Mouse (Mus musculus): ENCODE data around the gene Fsd1. TPM values are rescaled to one million over a fixed set of nuclear protein-coding genes. Genes with fewer than 3 reads are reported as not detected.
"Not testable (repeated sequence)": the region's sequence is repeated elsewhere in the genome, so short reads cannot be mapped to it uniquely, and the experiment has no call there.

Gene Fsd1
- total RNA-seq (2021), result 1.5 and 2.2 TPM in 2 replicates
- long read RNA-seq, partial matches to known transcripts, result 2 of 6 reads
- long read RNA-seq, other reads (novel, unspliced or antisense), result 1 of 6 reads

- peak; percentile 52 for DNase-seq
These were observed at the start of gene Fsd1 for GRCm38 (mm10) chr17:55986030-55986961. TSS of gene Fsd1 (plus strand) at chr17:55986509.

GRCm38 (mm10) chr17:55944387-55944865 is 41.9 kb upstream of the Fsd1 start:
- DNase-seq, result not testable (repeated sequence)

- DNase-seq, result peak; percentile 90
These were observed 41.2 kb upstream of the Fsd1 start for GRCm38 (mm10) chr17:55944866-55945682.

DNA sequence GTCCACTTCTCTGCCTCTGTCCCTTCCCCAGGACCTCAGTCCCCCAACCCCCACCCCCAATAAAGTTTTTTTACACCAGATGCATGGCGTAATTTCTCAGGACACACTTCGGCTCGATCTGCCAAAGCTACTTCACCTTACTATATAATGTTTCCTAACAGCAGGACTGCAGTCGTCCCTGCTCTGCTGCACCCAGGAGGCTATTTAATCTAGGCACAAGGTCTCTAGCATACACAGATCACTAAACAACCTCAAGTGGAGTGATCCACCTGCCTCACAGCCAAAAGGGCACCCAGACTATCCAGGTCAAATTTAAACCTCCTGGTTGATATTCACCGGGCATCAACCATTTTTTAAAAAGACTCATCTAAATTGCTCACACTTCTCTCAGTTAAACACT is 40.6 kb upstream of the Fsd1 start:
- no peak for DNase-seq

- no peak for DNase-seq
These were observed 37.7 kb upstream of the Fsd1 start for GRCm38 (mm10) chr17:55948647-55949046.

DNA sequence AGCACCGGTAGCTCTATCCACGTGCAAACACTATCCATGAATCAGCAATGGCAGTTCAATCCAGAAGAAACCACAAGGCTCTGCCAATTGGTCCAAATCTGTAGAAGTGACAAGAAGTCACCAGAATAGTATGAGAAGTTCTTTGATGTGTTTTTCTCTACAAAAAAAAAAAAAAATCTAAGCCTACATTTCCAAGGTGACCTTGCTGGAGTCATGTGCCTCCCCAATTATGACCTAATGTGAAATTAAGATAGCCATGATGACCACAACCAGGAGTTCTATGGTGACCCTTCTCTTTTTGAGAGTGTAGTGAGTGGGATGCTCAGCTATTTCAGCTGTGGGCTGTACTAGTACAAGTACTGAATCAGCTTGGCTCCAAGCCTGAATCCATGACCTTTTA is 36.9 kb upstream of the Fsd1 start, which contains the start of gene Zfp119b:
Gene Zfp119b (minus strand): TSS at position 101 of the 400 bp plus-strand sequence.
- DNase-seq, result no peak

DNA sequence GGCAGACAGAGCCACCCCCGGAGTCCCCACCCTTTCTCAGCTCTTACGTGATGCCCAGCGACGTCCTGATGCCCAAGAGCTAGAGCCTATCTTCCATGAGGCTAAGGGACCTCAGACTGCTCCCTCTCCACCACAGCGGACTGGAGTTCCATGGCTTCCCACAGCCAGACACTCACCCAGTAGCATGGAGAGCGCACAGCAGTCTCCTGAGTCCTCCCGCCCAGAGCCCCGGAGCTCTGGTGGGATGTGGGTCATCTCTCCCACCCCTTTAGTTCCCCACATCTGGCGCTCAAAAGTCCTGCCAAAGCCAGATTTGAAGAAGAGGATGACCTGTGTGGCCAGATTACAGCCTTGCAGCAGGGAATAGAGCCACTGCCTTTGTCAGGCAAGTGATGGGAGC is 35.7 kb upstream of the Fsd1 start:
- no peak for DNase-seq

- DNase-seq, result no peak
These were observed 34.3 kb upstream of the Fsd1 start for GRCm38 (mm10) chr17:55952041-55952440.

DNA sequence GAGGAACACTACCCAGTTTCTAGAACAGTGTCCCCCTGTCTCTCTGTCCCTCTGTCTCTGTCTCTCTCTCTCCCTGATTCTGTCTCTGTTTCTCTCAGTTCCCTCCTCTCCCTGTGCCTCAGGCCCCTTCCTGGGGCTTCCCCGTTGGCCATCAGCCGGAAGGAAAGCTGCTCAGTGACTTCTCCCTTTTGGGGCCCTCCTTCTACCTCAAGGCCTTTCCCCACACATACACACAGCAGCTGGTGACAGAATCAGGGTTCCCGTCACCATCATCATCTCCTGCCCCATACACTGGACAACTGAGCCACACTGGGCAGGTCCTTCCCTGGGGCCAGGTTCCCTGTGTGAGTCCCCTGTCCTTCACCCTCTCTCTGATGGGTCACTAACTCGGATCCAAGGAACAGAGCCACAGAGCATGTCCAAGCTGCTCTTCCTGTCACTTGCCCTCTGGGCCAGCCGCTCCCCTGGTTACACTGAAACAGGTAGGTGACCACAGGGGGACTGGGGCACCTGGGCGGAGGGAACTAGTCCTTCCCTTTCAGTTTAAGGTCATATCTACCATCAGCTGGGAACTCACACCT is 33.8 kb upstream of the Fsd1 start, which contains the start of gene Ebi3:
Gene Ebi3 (plus strand): TSS at position 194 of the 581 bp plus-strand sequence.
- DNase-seq, result no peak

- no peak for DNase-seq
These were observed 32.6 kb upstream of the Fsd1 start for GRCm38 (mm10) chr17:55953751-55954150.

- no peak for DNase-seq
These were observed 32.1 kb upstream of the Fsd1 start for GRCm38 (mm10) chr17:55954229-55954628.

- peak; percentile 66 for DNase-seq
These were observed 30.2 kb upstream of the Fsd1 start for GRCm38 (mm10) chr17:55956129-55956528.

DNA sequence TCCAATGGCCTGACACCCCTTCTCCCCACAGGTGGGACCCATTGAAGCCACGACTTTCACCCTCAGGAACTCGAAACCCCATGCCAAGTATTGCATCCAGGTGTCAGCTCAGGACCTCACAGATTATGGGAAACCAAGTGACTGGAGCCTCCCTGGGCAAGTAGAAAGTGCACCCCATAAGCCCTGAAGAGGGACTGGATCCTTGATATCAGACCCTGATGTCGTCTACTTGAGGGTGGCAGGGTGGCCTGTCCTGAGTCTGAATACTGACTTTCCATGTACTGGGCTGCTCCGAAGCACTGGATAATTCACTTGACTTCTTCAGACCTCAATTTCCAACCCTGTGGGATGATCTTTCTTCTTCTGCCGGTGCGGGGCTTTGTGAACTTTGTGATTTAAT is 29.7 kb upstream of the Fsd1 start:
- DNase-seq, result no peak

GRCm38 (mm10) chr17:55957168-55957567 is 29.1 kb upstream of the Fsd1 start:
- DNase-seq, result peak; percentile 81

DNA sequence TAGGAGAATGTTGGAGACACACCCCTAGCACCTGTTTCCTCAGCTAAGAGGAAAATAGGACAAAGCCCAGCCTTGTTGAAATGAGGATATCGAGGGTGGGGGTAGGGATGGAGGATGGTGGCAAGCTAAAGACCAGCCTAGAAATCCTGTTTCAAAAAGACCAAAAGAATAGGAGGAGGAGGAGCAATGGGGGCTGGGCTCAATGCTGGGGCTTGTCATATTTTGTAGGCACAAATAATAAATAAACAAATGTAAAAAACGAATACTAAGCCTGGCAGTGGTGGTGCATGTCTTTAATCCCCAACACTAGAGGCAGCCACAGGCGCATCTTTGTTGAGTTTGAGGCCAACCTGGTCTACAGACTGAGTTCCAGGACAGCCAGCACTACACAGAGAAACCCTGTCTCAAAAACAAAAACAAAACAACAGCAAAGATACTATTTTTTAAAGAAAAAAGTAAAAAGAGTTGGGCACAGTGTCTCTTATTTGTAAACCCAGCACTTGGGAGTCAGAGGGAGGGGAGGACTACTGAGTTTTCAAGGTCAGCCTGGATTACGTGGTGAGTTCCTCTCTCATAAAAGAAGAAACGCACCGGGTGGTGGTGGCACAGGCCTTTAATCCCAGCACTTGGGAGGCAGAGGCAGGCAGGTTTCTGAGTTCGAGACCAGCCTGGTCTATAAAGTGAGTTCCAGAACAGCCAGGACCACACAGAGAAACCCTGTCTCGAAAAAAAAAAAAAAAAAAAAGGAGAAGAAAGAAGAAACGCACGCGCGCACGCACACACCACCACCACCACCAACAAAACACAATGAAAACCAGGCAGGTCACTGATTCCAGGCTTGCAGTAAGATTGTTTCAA is 28.4 kb upstream of the Fsd1 start:
- DNase-seq, result no peak

GRCm38 (mm10) chr17:55958584-55958886 is 27.8 kb upstream of the Fsd1 start:
- DNase-seq, result no peak

GRCm38 (mm10) chr17:55958918-55959728 is 27.2 kb upstream of the Fsd1 start, which contains the start of gene Yju2:
TSS of gene Yju2 (plus strand) at chr17:55959099.
- DNase-seq, result peak; percentile 86

DNA sequence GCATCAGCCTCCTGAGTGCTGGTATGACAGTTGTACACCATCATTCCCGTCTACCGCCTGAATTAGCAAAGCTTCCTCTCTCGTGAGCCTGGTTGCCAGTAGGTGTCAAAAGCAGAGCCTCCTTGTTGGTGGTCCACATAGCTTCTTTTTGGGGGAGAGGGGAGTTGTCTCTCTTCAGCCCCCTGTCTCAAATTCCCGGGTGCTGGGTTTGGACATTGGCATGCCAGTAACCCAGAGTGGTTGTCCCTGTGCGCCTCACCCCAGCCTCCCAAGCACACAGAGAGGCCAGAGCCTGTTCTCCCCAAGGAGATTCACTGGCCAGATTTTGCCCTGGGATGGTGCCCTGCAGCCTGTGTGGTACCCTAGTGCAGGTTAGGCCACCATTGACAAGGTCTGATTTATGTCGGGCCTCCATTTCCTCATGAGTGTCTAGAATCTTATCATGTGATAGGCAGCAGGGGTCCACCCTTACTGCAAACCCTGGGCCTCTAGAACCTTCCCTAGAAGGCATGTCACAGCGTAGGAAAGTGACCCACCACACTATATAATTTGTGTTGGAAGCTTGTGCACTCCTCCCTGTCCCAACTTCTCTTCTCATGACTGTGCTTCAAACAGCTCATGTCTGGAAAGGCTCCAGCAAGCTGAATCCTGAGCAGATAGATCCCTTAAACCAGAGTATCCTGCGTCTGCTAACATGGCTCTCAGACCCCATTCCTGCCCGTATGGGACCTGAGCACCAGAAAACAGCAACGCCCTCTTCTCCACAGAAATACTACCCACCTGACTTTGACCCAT is 26.2 kb upstream of the Fsd1 start:
- DNase-seq, result no peak

GRCm38 (mm10) chr17:55960791-55961190 is 25.5 kb upstream of the Fsd1 start:
- DNase-seq, result no peak

GRCm38 (mm10) chr17:55961631-55962030 is 24.7 kb upstream of the Fsd1 start:
- no peak for DNase-seq
